Mouse (Mus musculus): ENCODE data around the gene Prdm16.

The Prdm16 gene

DNA sequence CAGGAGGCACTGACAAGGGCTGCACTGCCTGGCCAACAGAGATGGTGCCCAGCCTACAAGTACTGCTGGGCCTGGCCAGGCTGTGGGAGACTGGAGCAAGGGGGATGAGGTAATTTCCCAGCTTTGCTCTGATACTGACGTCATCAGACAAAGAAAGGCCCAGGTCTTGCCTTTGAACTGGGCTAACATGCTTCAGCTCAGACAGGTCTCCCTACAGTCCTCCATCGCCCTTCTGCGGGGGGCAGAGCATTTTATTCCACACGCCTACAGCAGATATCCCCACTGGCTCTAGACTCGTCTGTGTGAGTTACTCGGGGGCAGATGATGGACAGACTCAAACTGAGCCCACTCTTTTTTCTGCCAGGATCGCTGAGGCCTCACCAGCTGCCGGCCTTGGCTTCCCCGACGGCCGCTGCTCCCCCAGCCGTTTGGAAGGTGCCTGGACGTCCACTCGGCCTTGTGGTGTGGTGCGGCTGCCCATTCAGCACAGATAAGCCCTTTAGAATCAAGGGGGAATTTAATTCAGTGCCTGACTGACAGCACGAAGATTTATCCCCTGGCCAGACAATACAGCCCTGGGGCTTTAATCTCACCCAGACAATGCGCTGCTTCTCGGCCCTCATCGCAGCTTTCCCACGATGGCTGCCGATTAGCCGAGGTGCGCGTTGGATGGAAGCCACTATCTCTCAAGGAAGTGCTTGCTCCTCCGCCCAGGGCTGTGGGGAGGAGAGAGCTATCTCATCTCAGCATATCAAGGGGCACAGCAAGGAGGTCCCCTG, 32.8 kb downstream of the Prdm16 start:
- no peak for DNase-seq (ENCODE audit: low spot score)

DNA sequence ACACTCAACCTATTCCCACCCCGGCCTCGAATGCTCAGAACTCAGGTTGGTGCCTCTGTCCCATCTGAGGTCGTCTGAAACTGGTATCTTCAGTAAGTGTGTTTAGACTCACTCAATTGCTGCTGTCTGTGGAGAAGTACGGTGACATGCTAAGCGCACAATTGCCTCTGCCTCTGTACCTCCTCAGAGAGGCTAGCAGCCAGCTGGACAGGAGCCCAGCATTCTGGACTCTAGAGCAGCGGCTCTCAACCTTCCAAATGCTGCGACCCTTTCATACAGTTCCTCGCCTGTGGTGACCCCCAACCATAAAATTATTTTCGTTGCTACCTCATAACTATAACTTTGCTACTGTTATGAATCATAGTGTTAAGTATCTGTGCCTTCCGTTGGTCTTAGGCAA, 34.3 kb downstream of the Prdm16 start:
- no peak for DNase-seq (ENCODE audit: low spot score)

DNA sequence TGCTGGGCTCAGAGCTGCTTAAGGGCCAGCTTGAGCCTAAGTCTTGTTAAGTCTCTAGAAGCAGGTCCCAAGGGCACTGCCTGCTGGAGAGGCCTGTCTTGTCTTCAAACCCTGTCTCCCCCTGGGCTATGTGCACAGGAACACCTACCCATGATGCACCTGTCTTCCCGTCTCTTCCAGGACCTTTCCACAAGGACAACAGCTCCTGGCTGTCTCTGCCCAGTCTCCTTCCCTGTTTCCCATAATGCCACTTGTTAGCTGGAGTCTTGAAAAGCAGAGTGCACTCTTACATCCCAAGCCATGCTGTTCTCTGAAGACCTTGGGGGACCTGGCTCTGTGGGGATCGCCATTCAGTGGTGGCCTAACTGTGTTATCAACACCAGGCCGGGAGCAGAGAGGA, 35.7 kb downstream of the Prdm16 start:
- no peak for DNase-seq (ENCODE audit: low spot score)

DNA sequence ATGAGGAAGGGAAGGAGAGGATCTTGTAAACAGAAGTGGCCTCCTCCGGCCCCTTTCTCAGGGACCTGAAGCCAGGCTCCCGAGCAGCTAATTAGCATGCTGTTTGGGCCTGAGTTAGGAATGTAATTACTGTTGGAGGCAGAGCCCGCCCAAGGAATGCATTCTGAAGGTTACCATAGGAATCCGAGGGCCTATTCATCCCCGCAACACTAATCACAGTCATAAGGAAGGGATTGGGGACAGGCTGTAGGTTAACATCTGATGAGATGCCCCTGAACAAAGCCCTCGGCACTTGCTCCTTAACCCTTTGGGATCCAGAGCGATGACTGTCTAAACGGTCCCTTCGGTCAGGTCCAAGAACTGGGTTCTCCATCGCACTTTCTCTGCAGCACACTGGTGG, 36.7 kb downstream of the Prdm16 start:
- DNase-seq (ENCODE audit: low spot score) = no peak

DNA sequence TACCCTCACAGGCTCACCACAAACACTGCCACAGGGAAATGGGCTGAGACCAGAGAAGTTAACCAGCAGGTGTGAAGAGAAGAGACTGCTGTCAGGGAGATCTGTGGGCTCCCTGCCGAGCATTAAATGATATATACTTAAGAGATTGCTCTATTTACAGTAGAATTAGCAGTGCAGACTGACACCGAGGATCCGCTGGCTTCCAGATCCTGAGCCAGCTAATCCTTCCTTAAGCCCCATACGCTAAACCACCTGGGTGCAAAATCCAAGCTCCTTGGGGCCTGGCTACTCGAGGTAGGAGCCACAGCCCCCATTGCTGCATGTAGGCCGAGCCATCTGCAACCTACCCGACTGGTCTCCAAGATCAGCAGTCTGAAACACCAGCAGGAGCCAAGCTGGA, 38.3 kb downstream of the Prdm16 start:
- DNase-seq (ENCODE audit: low spot score) = no peak

DNA sequence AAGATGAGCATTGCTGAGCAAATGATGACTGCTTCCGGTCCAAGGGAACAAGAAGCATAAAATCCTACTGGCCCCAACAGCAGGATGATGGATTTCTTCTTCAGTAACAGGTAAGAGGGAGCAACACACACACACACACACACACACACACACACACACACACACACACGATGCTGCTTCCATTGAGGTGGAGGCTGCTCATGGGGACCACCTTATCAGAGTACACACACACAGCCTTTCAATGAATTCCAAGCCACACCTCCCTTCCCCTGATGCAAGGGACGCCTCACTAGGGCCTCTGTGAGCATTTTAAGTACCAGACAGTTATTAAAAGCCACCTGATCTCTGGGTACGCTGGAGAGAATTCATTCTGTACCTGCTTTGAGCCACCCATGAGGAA, 39.9 kb downstream of the Prdm16 start:
- no peak for DNase-seq (ENCODE audit: low spot score)

DNA sequence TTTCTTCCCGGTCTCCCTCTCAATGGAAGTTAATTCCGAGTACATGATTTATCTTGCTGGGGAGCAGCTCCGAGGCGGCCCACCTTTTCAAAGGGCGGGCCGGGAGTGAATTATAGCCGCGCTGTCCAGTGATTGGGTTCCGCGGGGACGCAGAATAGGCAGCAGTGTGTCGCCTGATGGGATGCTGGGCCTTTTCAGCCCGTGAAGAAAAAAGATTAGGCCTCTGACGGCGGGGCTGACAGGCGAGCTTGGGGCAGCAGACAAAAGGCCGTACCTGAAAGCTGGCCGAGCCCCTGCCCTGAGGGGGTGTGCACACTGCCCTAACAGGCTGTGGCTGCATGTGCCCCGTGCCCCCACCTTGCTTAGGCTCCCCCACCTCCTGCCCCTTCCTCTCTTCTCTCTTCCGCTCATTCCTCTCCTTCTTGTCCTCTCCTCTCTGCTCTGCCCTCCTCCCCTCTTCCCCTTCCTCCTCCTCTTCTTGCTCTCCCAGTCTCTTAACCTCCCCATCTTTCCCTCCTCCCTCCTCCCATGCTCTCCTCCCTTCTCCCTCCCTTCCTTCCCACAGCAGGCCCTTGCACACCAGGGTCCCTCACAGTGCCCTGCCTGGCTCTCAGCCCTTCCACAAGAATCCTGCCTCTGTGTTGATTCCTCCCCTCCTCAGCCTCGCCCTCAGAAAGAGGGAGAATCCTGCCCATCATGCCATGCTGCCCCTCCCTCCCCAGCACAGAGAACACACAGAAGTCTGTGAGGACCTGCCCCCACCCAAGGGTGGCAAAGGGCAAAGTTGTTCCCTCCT, 41.7 kb downstream of the Prdm16 start:
- no peak for DNase-seq (ENCODE audit: low spot score)

DNA sequence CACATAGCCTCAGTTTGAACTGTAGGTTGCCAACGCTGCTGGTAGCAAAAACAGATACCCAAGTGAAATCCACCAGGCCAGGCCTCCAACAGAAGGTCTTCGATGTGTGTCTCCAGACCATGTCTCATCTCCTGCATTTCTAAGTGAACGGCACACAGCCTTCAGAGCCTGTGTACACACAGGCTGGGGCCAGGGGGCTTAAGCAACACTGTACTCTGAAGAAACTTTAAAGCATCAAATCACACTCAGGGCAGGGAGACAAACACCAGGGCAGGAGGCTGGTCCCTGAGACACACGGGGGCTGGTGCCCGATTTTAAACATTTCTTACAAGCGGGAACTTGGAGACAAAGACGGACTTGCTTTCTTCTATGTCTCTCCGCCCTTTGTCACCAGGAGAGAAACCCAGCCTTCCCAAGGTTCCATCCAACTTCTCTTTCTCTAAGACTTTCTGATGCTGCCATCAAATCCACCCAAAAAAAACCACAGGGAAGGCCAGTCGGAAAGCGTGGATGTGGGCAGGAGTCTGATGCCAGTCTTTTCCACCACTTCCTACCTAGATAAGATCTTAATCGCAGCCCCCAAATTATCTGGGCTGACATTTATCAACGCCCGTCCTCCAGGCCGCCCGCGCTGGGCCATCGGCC, 42.4 kb downstream of the Prdm16 start:
- DNase-seq (ENCODE audit: low spot score) = no peak

DNA sequence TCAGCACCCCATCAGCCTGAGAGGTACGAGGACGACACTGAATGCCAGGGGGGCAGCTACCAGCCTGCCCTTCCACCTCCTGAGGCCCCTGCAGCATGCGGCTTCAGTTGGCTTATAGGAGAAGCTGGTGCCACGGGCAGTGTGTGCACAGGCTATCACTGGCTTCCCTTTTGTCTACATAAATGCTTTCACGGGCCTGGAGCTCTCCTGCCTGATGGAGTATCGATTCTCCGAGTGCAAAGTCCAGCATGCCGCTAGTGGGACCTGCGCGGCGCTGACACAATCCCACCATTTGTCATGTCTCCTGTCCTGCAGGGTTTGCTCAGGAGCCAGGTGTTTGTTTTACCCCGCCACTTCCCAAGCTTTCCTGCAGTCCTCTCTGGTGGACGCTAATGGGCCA, 44.1 kb downstream of the Prdm16 start:
- no peak for DNase-seq (ENCODE audit: low spot score)

DNA sequence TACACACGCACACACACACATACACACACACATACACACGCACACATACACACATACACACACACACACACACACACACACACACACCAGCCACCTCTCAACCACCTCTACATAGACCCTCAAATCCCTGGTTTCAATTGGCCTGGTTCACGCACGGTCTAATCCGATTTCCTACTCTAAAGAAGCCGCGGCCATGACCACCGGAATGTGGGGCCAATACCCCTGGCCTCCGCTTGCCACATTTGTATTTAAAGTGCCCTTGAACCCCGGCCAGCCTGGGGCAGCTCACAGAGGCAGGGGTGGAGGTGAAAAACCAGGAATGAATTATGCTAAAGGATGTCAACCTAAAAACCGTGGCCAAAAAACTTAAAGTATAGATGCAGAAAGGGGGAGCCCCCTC, 45.8 kb downstream of the Prdm16 start:
- DNase-seq (ENCODE audit: low spot score) = no peak

DNA sequence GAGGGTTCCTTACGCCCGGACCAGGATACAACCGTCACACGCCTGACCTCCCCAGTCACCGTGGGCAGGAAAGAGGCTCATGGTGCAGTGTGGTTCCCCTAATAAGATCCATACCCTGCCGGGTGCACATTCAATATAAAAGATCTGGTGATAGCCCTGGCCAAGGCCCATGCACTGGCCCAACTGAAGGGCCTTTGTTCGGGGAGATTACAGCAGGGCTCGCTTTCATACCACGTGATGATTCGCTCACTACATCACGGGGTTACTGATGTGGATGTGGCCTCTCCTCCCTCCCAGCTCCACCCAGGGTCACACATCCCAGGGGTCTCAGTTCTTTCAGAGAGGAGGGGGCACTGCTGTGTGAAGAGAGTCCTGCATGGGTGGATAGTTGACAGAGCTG, 50.3 kb downstream of the Prdm16 start:
- DNase-seq (ENCODE audit: low spot score) = no peak

DNA sequence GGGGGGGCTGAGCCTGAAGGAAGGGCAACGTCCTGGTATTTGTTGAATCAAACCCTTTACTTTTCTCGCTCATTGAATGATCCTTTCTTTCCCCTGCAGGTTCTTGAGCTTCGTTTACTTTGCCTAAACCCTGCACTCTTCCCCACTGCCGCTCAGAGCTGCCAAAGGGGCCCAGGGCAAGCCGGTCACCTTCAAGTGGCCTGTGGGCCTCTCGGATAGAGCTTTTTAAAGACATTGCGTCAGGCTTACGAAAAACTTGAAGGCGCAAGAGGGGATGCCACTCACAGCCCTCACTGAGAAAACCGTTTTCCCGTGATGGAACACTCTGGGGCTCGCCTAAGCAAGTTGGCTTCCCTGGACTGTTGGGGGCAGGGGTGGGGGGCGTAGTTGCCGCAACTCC, 50.9 kb downstream of the Prdm16 start:
- DNase-seq (ENCODE audit: low spot score) = no peak

DNA sequence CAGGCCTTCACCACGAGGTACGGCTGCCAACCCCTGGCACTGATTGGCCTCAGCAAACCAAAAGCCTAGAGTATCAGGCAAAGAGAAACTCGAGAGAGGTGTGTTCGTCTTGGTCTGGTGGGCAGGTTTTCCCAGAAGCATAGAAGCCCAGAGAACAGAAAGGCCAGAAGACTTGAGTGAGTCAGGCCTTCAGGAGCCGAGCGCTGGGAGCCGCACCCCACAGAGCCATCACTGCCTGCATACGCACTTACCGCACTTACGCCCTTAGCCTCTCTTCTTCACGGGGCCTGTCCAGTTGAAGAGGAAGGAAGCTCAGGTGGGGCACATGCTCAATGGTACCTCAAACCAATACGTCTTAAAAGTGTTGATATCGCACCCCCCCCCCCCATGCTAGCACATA, 53.0 kb downstream of the Prdm16 start:
- DNase-seq (ENCODE audit: low spot score) = no peak

DNA sequence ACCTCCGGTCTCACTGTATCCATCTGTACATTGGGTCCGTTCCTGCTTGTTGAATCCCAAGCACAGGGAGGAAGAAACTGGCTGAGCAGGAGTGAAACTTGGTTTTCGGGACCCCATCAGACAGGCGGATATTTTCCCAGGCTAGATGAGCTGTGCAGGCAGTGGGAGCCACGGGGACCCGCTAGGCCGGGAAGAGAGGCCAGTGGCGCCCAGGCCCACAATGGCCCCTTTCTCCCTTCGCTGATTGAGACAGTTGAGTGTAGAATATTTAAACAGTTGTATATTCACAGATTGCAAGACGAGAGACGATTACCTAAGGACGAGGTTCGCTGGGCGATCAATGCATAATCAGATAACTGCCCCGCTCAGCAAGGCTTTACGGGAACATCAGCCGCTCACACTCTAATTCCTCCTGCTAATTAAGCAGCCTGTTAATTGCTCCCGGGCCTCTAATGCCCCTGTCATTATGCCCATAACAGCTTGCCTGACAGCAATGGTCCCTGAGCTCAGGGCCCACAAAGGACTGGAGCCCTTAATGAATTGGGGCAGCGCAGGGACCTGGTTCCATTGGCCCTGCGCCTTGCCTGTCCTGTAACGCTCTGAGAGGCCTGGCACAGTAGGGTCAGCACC, 54.0 kb downstream of the Prdm16 start:
- no peak for DNase-seq (ENCODE audit: low spot score)

DNA sequence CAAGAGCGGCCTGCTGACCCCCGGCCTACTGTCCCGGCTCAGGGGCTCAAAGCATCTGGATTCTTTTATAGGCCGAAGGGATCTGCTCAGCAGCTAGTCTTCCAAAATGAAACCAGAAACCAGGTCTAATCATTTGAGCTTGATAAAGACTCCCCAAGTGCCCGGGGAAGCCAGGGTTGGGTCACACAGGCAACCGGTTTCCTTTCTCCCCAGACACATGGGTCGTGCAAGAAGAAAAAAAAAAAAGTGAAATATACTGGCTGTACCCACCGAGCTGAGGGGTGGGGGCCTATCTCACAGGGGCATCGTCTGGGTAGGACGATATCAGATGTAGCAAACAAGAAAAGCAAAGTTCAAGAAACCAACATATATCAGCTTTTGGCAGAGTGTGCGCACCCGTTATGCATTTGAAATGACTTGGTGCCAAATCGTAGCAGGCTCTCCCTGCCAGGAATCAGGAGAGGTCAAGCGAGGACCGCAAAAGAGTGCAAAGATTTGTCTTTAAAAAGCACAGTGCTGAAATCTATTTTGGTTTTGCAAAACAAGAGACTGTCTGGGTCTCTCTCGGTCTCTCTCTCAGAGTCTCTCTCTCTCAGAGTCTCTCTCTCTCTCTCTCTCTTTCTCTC, 55.3 kb downstream of the Prdm16 start:
- no peak for DNase-seq (ENCODE audit: low spot score)

DNA sequence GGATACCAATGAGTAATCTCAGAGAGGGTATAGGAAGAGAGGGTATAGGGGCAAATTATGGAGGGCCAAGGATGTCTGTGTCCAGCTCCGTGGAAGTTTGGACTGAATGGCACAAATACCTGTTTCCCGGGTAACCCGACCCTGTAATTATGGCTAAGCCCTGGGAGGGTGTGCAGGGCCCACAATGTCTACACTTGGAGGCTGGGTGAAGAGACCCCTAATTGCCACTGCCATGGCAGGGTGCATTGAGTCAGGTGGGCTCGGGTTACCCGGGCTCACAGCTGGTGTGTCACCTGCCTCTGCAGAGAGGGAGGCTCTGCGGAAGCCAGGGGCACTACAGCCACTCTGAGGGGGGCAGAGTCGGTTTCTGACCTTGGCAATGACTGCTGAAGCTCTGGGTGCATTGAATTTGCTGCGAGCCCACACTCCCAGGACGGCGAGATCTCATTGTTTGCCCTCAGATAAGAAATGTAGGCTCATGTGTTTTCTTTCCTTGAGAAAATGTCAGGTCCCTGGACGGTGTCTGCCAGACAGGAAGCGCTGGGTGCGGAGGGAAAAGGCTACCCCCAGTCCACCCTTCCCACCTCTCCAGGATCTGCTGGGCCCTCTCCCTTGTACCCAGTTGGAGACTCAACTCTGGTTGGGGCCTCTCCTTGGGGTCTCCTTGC, 62.3 kb downstream of the Prdm16 start:
- DNase-seq (ENCODE audit: low spot score) = no peak

DNA sequence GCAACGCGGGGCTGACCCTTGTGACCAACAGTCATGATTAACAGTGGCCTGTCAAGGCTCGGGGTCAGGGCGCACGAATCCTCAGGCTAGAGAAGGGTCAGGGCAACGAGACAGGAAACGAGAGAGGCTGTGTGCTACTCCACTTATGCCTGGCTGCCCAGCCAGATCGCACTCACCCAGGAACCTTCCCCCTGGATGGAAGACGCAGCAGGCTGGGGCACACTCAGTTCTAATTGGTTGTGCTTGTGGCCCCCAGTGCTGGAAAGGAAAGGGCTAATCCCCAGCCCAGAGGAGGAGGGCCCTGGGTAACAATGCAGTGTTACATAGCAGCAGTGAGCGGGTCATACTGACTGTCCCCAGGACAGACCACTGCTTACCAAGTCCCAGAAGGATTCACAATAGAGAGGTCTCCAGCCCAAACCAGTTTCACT, 66.2 kb downstream of the Prdm16 start:
- no peak for DNase-seq (ENCODE audit: low spot score)

DNA sequence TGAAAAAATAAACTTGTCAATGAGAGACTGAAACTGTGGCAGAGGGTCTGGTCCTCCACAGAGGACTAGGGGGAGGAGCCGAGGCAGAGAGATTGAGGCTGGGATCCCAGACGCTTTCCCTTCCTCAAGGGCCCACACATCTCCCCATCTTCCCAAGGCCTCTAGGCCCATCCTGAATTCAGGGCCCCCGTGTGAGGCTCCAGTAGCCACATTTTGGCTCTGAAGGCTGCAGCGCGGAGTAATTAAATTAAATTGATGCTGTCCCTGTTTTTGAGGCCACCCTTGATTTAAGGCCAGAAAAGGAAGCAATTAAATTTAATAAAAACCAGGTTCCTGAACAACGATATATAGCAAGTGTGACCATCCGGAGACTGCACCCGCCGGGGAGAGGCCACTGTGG, 66.8 kb downstream of the Prdm16 start:
- DNase-seq (ENCODE audit: low spot score) = no peak

DNA sequence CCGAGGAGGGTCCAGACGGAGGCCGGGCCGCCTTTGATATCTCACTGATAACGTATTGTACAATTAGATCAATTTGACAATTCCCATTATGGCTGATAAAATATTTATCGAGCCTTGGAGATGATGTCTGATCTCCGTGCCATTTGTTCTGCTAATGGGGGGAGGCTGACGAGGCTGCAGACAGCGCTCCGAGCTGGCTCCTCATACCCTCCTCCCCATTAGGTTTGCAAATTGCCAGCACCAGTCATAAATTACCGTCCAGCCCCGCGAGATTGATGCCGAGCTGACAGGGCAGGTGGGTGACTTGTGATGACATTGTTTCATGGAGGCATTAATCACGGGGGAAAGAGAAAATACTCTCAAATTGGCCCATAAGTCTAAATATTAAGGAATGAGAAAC, 67.9 kb downstream of the Prdm16 start:
- DNase-seq (ENCODE audit: low spot score) = no peak

DNA sequence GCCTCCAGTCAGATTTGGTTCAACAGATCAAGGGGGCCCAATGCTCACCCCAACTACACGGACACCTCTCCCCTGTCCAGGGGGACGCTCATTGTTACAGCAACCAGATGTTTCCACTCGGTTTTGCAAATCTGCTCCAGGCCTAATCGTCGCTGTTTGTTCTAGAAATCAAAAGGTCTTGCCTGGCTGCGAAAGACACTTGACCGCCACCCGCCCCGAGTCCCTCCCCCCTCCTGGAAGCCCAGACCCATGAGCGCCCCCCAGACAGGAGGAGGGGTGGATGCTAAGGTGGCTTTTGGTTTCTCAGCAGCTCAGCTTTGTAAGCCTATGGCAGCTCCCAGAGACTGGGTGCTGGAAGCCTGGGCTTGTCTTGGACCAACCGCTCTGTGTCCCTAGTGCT, 68.7 kb downstream of the Prdm16 start:
- no peak for DNase-seq (ENCODE audit: low spot score)

DNA sequence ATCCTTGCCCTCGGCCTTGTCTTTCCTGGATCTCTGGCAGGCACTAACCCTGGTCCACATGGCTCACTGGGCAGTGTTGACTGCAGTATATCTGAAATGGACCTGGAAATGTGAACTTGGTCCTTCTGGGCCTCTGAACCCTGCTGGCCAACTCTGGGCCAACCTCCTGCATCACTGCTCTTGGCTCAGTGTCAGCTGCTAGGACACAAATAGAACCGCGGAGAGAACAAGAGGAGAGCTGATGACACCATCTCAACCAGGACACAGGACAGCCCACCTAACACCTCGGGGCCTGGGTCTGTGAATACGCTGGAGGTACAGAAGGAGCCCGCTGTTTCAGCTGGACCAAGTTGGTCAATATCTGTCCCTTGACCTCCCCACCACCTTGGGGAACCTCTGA, 73.5 kb downstream of the Prdm16 start:
- no peak for DNase-seq (ENCODE audit: low spot score)

DNA sequence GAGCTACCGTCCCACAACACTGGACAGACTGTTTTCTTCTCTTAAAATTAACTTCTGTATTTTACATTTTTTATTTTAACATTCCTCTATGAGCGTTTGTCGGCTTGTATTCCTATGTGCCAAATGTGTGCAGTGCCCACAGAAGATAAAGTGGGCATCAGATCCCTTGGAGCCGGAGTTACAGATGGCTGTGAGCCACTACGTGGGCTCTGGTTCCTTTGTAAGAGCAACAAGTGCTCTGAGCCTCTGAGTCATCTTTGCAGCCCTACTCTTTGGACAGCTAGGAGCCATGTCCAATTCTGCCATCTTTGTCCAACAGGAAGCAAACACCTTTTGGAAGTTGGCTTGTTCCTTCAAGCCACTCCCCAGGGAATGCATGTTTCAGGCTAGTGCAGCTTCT, 78.6 kb downstream of the Prdm16 start:
- DNase-seq (ENCODE audit: low spot score) = no peak

Data from layer of hippocampus, adult 9-10 months (tissue).